Mouse (Mus musculus) adrenal gland, adult (tissue): ENCODE results near the gene Eda.
A peak's percentile ranks its signal among the peaks of the same experiment; 100 is the strongest.
"Not testable (repeated sequence)": the region's sequence is repeated elsewhere in the genome, so short reads cannot be mapped to it uniquely, and the experiment has no call there.

ENCODE experiments used
- DNase-seq, 2 experiments: peaks; one replicate each; pipeline ENCODE4 v3.0.0; 2022 to 2023; ENCODE audit warnings: low spot score in 1 of 2; ENCODE audit not compliant: inconsistent age in 2 of 2

The Eda gene

DNA sequence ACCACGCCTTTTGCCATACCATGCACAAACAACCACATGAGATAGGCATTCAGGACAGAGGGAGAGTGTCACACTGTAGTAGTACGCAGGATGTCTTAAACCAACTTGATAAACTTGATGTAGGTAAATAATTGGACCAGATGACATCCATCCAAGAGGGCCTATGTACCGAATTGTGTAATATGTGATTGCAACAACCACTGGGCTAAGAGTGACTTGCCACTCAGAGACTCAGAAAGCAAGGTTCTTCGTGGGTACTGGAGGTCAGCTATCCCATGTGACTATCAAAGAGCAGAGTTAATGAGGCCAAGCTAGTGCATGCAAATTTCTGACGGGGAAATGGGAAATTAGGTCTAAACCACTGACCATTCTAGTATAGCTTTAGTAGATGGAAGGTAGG, 426.3 kb downstream of the Eda start:
- DNase-seq, result peak in 1 of 2 experiments; percentile 51

DNA sequence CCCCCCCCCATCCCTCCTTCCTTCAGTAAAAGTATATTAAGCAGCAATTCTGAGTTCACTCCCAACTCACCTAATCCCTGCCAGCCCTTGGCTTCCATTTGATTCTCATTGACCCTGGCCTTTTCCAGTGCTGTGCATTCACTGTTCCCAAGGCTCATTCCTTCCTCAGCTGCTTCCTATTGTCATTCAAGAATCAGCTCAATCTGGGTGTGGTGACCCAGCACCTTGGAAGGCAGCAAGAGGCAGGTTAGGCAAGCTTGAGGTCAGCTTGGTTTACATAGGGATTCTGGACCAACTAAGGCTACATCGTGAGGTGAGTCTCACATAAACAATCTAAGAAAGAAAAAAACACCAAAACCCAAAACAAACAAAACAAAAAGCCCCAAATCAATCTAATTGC, 433.8 kb downstream of the Eda start:
- no peak for DNase-seq

DNA sequence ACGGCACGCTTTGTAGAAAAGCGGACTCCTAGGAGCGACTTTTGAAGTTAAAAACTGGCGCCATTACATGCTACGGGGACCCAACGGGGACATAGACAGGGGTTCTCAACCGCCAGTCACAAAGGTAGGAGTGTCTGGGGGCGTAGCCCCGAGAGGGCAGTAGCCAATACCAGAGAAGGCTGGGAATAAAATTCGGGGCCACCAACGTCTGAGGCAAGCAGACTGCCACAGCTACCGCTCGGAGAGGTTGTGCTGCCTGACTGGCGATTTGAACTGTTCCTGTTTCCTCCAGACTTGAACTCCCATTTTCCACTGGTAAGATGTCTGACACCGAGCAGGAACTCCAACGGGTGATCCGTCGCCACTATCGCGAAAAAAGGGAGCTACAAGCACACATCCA, 453.3 kb downstream of the Eda start, which contains the start of gene Otud6a:
Gene Otud6a (plus strand): TSS at position 321 of the 400 bp plus-strand sequence.
- DNase-seq, result no peak

DNA sequence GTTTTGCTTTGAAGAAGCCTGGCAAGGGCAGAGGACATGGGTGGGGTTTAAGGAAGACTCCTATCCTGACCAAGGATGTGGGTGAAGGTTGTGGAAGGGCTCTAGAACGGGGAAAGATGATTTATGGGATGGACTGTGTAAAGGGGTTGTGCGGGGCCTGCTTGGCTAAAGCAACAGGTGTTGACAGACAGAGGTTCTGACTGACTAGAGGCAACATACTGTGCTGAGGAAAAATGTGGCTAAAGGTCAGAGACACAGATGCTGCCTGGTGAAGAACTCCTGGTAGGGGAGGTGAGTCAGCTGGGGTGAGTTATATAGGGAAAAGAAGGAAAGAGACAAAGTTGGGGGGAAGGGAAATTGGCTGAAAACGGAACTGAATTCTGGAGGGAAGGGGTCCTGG, 456.9 kb downstream of the Eda start:
- DNase-seq, result no peak

DNA sequence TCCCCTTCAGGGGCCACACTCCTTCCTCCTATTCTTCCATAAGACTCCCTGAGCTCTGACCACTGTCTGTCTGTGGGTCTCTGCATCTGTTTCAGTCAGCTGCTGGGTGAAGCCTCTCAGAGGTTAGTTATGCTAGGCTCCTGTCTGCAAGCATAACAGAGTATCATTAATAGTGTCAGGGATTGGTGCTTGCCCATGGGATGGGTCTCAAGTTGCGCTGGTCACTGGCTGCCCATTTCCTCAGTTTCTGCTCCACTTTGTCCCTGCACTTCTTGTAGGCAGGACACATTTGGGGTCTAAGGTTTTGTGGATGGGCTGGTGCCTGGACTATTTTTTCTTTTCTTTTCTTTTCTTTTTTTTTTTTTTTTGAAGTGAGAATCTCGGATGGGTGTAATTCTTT, 467.2 kb downstream of the Eda start, which contains the start of gene Awat2:
Gene Awat2 (minus strand): TSS at position 101 of the 400 bp plus-strand sequence.
- DNase-seq, result not testable (repeated sequence)

DNA sequence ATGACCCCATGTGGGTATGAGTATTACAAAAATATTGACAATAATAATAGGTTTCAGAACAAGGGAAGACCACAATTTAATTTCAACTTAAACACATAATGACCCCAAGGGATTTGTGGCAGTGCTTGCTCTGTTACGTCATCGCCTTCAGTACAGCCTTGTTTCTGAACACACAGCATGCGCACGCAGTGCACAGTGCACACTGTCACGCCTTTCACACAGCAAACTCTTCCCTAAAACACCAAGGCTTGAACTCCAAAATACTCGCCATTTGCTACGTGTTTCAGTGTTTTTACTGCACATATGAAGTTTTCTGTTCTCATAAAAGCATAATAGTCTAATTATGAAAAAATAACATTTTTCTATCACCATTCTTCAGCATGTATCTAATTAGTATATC, 468.1 kb downstream of the Eda start:
- no peak for DNase-seq
